In the genomic region with DNA sequence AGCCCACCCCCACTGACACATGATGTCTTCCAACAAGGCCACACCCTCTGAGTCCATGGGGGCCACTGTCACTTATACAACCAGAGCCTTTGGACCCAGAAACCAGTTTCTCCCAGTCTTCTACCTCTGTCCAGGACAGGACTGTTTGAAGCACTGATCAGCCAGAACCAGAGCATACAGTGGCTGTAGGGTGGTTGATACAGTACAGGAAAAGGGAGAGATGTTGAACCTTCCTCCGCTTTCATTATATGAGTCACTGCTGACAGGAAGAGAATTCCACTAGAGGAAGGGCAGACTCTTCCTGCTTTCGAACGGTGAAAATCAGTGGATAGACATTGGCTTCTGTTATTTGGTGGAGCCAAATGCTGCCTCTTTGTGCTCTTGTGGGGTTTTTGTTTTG, we compare ENCODE assay signal across 15 mouse cellular contexts. TPM values are rescaled to one million over a fixed set of nuclear protein-coding genes. Genes with fewer than 3 reads are reported as not detected.
DNase-seq lines count a peak whose midpoint lies in the region; ATAC-seq and TF ChIP-seq lines count a peak whose summit lies in the region.
"Had no signal": no experiment of that assay in that cellular context is flagged by ENCODE, and none has a peak within 500 bp of the region (broad histone marks: within the 10 kb centered on the region; RNA-seq: fewer than 3 reads in every experiment).

No protein-coding gene starts in this region.

- 96% methylated on average over 3 of the region's 3 CpGs for WGBS in midbrain, embryonic 11.5 days
- WGBS in midbrain, embryonic 15.5 days = 86% methylated on average over 3 of the region's 3 CpGs
- WGBS in stomach, postnatal 0 days = 70% methylated on average over 3 of the region's 3 CpGs
- WGBS in hindbrain, postnatal 0 days = 89% methylated on average over 3 of the region's 3 CpGs

- peak; percentile 90 for DNase-seq in heart, adult 11 months
- no peak for DNase-seq in heart, postnatal 4 days
- peak; percentile 13 for DNase-seq in kidney, postnatal 14 days
- no peak for DNase-seq in kidney, postnatal 4 days
- DNase-seq in midbrain, embryonic 11.5 days (ENCODE audit: low spot score, missing footprints) = peak; percentile 61
- no peak for DNase-seq in stomach, postnatal 0 days (ENCODE audit: low spot score)
- no peak for DNase-seq in hindbrain, postnatal 0 days (ENCODE audit: low spot score)
- DNase-seq: adrenal gland, postnatal 25 days; cerebellum, adult 9-10 months had no signal

- no peak overlapping the region for H3K4me2 ChIP-seq in midbrain, embryonic 11.5 days
- no peak overlapping the region for H3K4me2 ChIP-seq in midbrain, embryonic 15.5 days
- H3K4me2 ChIP-seq in stomach, postnatal 0 days (replicated peaks; ENCODE audit: low read depth) = no peak overlapping the region
- H3K4me2 ChIP-seq in hindbrain, postnatal 0 days (ENCODE audit: low read depth, low read length) = no peak overlapping the region
- H3K4me2 ChIP-seq: embryonic facial prominence, embryonic 15.5 days; hindbrain, embryonic 15.5 days; limb, embryonic 13.5 days had no signal

- no peak overlapping the region for H3K4me3 ChIP-seq in midbrain, embryonic 11.5 days (ENCODE audit: low read depth, low read length)
- no peak overlapping the region for H3K4me3 ChIP-seq in midbrain, embryonic 15.5 days
- H3K4me3 ChIP-seq in stomach, postnatal 0 days (ENCODE audit: low read depth, low read length) = no peak overlapping the region
- H3K4me3 ChIP-seq in hindbrain, postnatal 0 days (ENCODE audit: low read length) = no peak overlapping the region
- H3K4me3 ChIP-seq: embryonic facial prominence, embryonic 15.5 days; hindbrain, embryonic 15.5 days; limb, embryonic 13.5 days had no signal

- no peak for ATAC-seq in midbrain, embryonic 11.5 days (ENCODE audit: low FRiP score)
- ATAC-seq in midbrain, embryonic 15.5 days (replicated peaks) = no peak
- ATAC-seq in stomach, postnatal 0 days (ENCODE audit: low FRiP score, low TSS enrichment) = peak; percentile 75
- ATAC-seq in hindbrain, postnatal 0 days = no peak

- no peaks in the 10 kb centered on the region for H3K9me3 ChIP-seq in midbrain, embryonic 11.5 days (ENCODE audit: control insufficient read depth, low read length)
- H3K9me3 ChIP-seq in midbrain, embryonic 15.5 days = no peaks in the 10 kb centered on the region
- no peaks in the 10 kb centered on the region for H3K9me3 ChIP-seq in stomach, postnatal 0 days (ENCODE audit: control insufficient read depth, low read length)
- no peaks in the 10 kb centered on the region for H3K9me3 ChIP-seq in hindbrain, postnatal 0 days (ENCODE audit: low read length)
- H3K9me3 ChIP-seq: embryonic facial prominence, embryonic 15.5 days; hindbrain, embryonic 15.5 days; limb, embryonic 13.5 days had no signal

- no peak overlapping the region for H3K9ac ChIP-seq in midbrain, embryonic 11.5 days (ENCODE audit: low read length)
- H3K9ac ChIP-seq in midbrain, embryonic 15.5 days = no peak overlapping the region
- no peak overlapping the region for H3K9ac ChIP-seq in stomach, postnatal 0 days (ENCODE audit: low read length)
- H3K9ac ChIP-seq in hindbrain, postnatal 0 days (replicated peaks; ENCODE audit: low read length) = no peak overlapping the region
- H3K9ac ChIP-seq: embryonic facial prominence, embryonic 15.5 days; hindbrain, embryonic 15.5 days; limb, embryonic 13.5 days had no signal

- H3K27ac ChIP-seq in midbrain, embryonic 11.5 days (ENCODE audit: low read depth, low read length) = no peak overlapping the region
- no peak overlapping the region for H3K27ac ChIP-seq in midbrain, embryonic 15.5 days
- H3K27ac ChIP-seq in stomach, postnatal 0 days (replicated peaks) = peak overlapping the region; percentile 49; the same call in 1 of the 2 replicates
- H3K27ac ChIP-seq in hindbrain, postnatal 0 days = no peak overlapping the region
- H3K27ac ChIP-seq: embryonic facial prominence, embryonic 15.5 days; hindbrain, embryonic 15.5 days; limb, embryonic 13.5 days; macrophage had no signal

- peaks cover 42% of the 10 kb centered on the region for H3K36me3 ChIP-seq in midbrain, embryonic 11.5 days (ENCODE audit: control insufficient read depth, insufficient read depth, low read length)
- no peaks in the 10 kb centered on the region for H3K36me3 ChIP-seq in midbrain, embryonic 15.5 days (replicated peaks)
- H3K36me3 ChIP-seq in stomach, postnatal 0 days (ENCODE audit: control insufficient read depth, insufficient read depth, low read length) = peaks cover 2% of the 10 kb centered on the region; the same call in 1 of the 2 replicates
- peaks cover 15% of the 10 kb centered on the region; the same call in 1 of the 2 replicates for H3K36me3 ChIP-seq in hindbrain, postnatal 0 days (ENCODE audit: insufficient read depth, low read length)

- no peaks in the 10 kb centered on the region for H3K27me3 ChIP-seq in midbrain, embryonic 11.5 days (ENCODE audit: control insufficient read depth, insufficient read depth, low read length)
- H3K27me3 ChIP-seq in midbrain, embryonic 15.5 days (replicated peaks) = no peaks in the 10 kb centered on the region
- no peaks in the 10 kb centered on the region for H3K27me3 ChIP-seq in stomach, postnatal 0 days (ENCODE audit: control insufficient read depth, insufficient read depth, low read length)
- no peaks in the 10 kb centered on the region for H3K27me3 ChIP-seq in hindbrain, postnatal 0 days (ENCODE audit: insufficient read depth, low read length)
- H3K27me3 ChIP-seq: CH12.LX; embryonic facial prominence, embryonic 15.5 days; hindbrain, embryonic 15.5 days; limb, embryonic 13.5 days had no signal

- TF ChIP-seq EP300 in stomach, postnatal 0 days (optimal IDR thresholded peaks at IDR 0.05) = no peak

- H3K4me1 ChIP-seq in midbrain, embryonic 11.5 days (ENCODE audit: control insufficient read depth, insufficient read depth, low read length) = no peaks in the 10 kb centered on the region
- no peaks in the 10 kb centered on the region for H3K4me1 ChIP-seq in midbrain, embryonic 15.5 days
- H3K4me1 ChIP-seq in stomach, postnatal 0 days (replicated peaks; ENCODE audit: control insufficient read depth, insufficient read depth) = no peaks in the 10 kb centered on the region
- H3K4me1 ChIP-seq in hindbrain, postnatal 0 days (ENCODE audit: insufficient read depth, low read length) = no peaks in the 10 kb centered on the region
- H3K4me1 ChIP-seq: embryonic facial prominence, embryonic 15.5 days; hindbrain, embryonic 15.5 days; limb, embryonic 13.5 days had no signal

- TF ChIP-seq CTCF in stomach, postnatal 0 days (IDR thresholded peaks at IDR 0.05; ENCODE audit: low read depth) = no peak
- TF ChIP-seq CTCF in hindbrain, postnatal 0 days (IDR thresholded peaks at IDR 0.05; ENCODE audit: low read depth) = no peak

RNA-seq across cellular contexts. Expression of a gene that starts 7.6 kb away (rescaled TPM):
- 10 to 100 TPM; 14.9 to 19.2 TPM for total RNA-seq in heart, postnatal 4 days (2021)
- 31.3 and 35.9 TPM in 2 replicates for polyA plus RNA-seq in midbrain, embryonic 11.5 days (2014; fragmentation: Nextera tagmentation; extraction: Ambion mirVana)
- 6.1 and 7.1 TPM in 2 replicates for polyA plus RNA-seq in midbrain, embryonic 15.5 days (2015; fragmentation: Nextera tagmentation; extraction: Ambion mirVana)
- 3.3 and 5.4 TPM in 2 replicates for polyA plus RNA-seq in stomach, postnatal 0 days (2015; fragmentation: Nextera tagmentation; extraction: Ambion mirVana)
- total RNA-seq in hindbrain, postnatal 0 days (2014; rRNA removed) = 3.6 and 5.1 TPM in 2 replicates
- 5.9 and 6.4 TPM in 2 replicates for polyA plus RNA-seq in hindbrain, postnatal 0 days (2015; fragmentation: Nextera tagmentation; extraction: Ambion mirVana)

Comparison
In these comparisons a context has a peak if more than half of its experiments do, and no peak if none do; other contexts are left out.
1. DNase-seq: peak in heart, adult 11 months (single experiment), kidney, postnatal 14 days (single experiment) and midbrain, embryonic 11.5 days (single experiment); none in heart, postnatal 4 days (single experiment), kidney, postnatal 4 days (0 of 2), stomach, postnatal 0 days (single experiment) and hindbrain, postnatal 0 days (single experiment).